Mouse (Mus musculus) midbrain, embryonic 14.5 days (tissue): ENCODE measurements around the gene Tha1. TPM values are rescaled to one million over a fixed set of nuclear protein-coding genes. Genes with fewer than 3 reads are reported as not detected.

Experiments
- ATAC-seq: fragments of 200-750 bp; cut with Nextera tagmentation; 2 replicates; pipeline ENCODE4 v1.8.0; 2017; ENCODE audit warnings: moderate number of reproducible peaks, moderate library complexity; ENCODE audit not compliant: low FRiP score, low TSS enrichment
- DNase-seq: peaks from one replicate; pipeline ENCODE4 v3.0.0-alpha.2; 2015
- H3K27ac ChIP-seq: fragments of 300-500 bp; sonication (generic); replicated peaks from 2 replicates; pipeline ENCODE4 v1.5.1; 2014; ENCODE audit warnings: mild to moderate bottlenecking, low read depth, low read length, moderate library complexity
- H3K27me3 ChIP-seq: fragments of 300-500 bp; sonication (generic); 2 replicates; pipeline ENCODE4 v1.6.1; 2014; ENCODE audit warnings: low read length, control low read depth, mixed read lengths; ENCODE audit not compliant: control insufficient read depth, insufficient read depth
- H3K36me3 ChIP-seq: fragments of 300-500 bp; sonication (generic); 2 replicates; pipeline ENCODE4 v1.6.1; 2014; ENCODE audit warnings: low read length, control low read depth; ENCODE audit not compliant: control insufficient read depth, insufficient read depth
- H3K4me1 ChIP-seq: fragments of 300-500 bp; sonication (generic); 2 replicates; pipeline ENCODE4 v1.6.1; 2014; ENCODE audit warnings: mild to moderate bottlenecking, antibody characterized with exemption, low read length, control low read depth; ENCODE audit not compliant: control insufficient read depth, insufficient read depth
- H3K4me2 ChIP-seq: fragments of 300-500 bp; sonication (generic); 2 replicates; pipeline ENCODE4 v1.6.1; 2014; ENCODE audit warnings: mild to moderate bottlenecking, low read length, moderate library complexity
- H3K4me3 ChIP-seq: fragments of 300-500 bp; sonication (generic); replicated peaks from 2 replicates; pipeline ENCODE4 v1.5.1; 2014; ENCODE audit warnings: low read depth, low read length
- H3K9ac ChIP-seq: fragments of 300-500 bp; sonication (generic); replicated peaks from 2 replicates; pipeline ENCODE4 v1.6.1; 2014; ENCODE audit warnings: mild to moderate bottlenecking, low read length, moderate library complexity
- H3K9me3 ChIP-seq: fragments of 300-500 bp; sonication (generic); 2 replicates; pipeline ENCODE4 v1.6.1; 2016; ENCODE audit warnings: low read length, control low read depth, mixed read lengths; ENCODE audit not compliant: control insufficient read depth
- WGBS: fragments of 180-500 bp; shearing (Covaris S2); extraction: QIAGEN DNeasy Blood & Tissue Kit; methylation state at CpG from one replicate; pipeline ENCODE4 v1.1.7; 2014; 5-methylcytosine and 5-hydroxymethylcytosine counted together
- polyA plus RNA-seq: library from polyadenylated mRNA; unstranded; fragments of >200 nt; fragmentation: Nextera tagmentation; extraction: Ambion mirVana; gene quantifications from 2 replicates; pipeline ENCODE4 v1.2.1, GENCODE M21; 2014

The Tha1 gene
- polyA plus RNA-seq, 1 experiment from 2014 or later = 2.3 TPM

DNA sequence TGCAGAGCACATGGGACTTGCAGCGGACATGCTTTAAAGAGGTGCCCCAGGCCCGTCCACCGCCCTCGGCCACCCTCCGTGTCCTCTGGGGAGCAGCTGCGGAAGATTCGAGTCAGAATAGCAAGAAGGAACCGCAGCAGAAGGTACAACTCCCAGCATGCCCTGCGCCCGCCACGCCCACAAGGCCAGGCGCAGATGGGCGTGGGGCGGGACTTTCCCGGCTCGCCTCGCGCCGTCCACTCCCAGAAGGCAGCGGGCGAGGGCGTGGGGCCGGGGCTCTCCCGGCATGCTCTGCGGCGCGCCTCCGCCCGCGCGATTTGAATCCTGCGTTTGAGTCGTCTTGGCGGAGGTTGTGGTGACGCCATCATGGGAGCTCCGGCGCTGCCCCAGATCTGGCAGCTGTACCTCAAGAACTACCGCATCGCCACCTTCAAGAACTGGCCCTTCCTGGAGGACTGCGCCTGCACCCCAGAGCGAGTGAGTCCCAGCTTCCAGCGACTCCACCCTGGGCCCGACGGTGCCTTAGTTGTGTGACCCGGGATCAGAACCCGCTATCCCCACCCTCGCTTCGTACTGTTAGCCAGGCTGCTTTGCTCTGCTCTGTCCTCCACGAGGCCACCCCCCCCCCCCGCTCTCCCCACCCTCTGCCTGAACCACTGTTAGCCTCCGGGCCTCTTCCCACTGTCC, 24.2 kb downstream of the Tha1 start, which contains the start of gene Birc5:
Gene Birc5 (plus strand): TSS at position 267 of the 687 bp plus-strand sequence.
- Histone ChIP-seq H3K4me1 (peaks cover 13% of the 10 kb centered on the region), H3K27me3 (no peaks in the 10 kb centered on the region), H3K9ac (peak within 1 kb of the TSS; percentile 82), H3K4me3 (peak within 1 kb of the TSS; percentile 62), H3K4me2 (peak within 1 kb of the TSS; percentile 89), H3K36me3 (no peaks in the 10 kb centered on the region), H3K9me3 (no peaks in the 10 kb centered on the region), H3K27ac (peak within 1 kb of the TSS; percentile 97)
- ATAC-seq (peak; percentile 95), DNase-seq (peak; percentile 99)
- WGBS = under 1% methylated on average over 51 of the region's 51 CpGs

DNA sequence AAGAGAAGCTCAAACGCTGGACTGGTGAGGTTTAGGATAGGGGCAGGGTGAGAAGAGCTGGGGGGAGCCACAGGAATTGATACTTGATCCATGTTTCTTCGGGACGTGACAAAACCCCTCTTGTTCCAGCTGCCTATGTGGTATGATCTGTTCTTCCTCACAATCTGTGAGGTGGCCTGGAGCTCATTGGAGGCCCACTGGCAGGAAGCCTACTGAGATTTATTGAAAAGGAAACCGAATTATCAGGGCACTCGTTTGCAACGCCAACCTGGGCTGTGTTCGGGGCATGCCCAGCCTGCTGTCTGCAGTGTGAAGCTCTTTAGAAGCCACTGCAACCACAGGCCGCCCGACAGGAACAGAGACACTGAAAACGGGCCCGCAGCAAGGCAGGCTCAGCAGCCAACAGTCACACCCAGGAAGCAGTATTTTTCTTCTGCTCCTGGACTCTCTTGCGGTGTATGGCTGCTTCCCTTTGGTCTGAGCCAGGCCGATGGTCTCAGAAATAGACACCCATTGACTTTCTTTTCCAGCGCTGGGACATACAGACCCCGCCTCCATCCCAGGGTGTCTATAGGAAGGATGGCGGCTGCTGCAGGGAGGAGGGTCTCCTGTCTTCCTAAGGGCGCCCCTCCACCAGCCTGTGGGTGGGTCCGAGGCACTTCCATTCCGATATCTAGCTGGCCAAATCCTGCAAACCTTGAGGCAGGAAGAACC, 24.9 kb downstream of the Tha1 start:
- H3K36me3 ChIP-seq = no peaks in the 10 kb centered on the region
- no peaks in the 10 kb centered on the region for H3K9me3 ChIP-seq
- peak overlapping the region; percentile 89 for H3K4me2 ChIP-seq
- DNase-seq (no peak), ATAC-seq (peak; percentile 85)
- peak overlapping the region; percentile 82 for H3K9ac ChIP-seq
- peak overlapping the region; percentile 97 for H3K27ac ChIP-seq
- peak overlapping the region; percentile 62 for H3K4me3 ChIP-seq
- WGBS = 12% methylated on average over 19 of the region's 19 CpGs
- H3K27me3 ChIP-seq = no peaks in the 10 kb centered on the region
- peaks cover 13% of the 10 kb centered on the region for H3K4me1 ChIP-seq

DNA sequence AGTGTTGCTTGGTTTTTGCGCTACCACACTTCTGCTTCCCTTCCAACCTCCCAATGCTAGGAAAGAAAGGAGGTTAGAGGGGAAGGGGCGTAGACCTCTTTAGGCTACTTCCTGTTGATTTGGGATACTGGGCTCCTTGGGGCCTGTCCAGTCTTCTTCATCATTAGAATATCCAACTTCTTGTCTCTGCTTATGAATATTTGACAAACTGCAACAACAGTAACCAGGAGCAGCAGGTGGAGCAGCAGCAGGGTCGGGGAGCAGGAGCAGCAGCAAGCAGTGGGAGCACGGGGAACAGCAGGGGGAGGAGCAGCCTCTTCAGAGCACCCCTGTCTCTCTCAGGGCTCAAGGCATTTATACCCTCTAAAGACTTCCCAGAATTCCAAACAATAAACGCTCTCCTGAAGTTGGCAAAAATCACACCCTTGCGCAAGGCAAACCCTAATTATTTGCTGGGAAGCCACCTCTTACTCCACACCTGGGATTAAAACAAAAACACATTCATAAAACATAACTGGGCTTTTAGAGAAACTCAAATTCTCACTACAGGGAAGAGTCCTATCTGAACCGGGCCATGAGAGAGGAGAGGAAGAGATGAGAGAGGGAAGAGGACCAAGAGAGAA, 25.6 kb downstream of the Tha1 start:
- ATAC-seq (no peak), DNase-seq (no peak)
- no peaks in the 10 kb centered on the region for H3K36me3 ChIP-seq
- H3K4me2 ChIP-seq = peak overlapping the region; percentile 89
- 84% methylated on average over 7 of the region's 7 CpGs for WGBS
- no peaks in the 10 kb centered on the region for H3K9me3 ChIP-seq
- H3K27me3 ChIP-seq = no peaks in the 10 kb centered on the region
- no peak overlapping the region for H3K4me3 ChIP-seq
- peak overlapping the region; percentile 97; the same call in 1 of the 2 replicates for H3K27ac ChIP-seq
- H3K9ac ChIP-seq = peak overlapping the region; percentile 82; the same call in 1 of the 2 replicates
- H3K4me1 ChIP-seq = peaks cover 13% of the 10 kb centered on the region

DNA sequence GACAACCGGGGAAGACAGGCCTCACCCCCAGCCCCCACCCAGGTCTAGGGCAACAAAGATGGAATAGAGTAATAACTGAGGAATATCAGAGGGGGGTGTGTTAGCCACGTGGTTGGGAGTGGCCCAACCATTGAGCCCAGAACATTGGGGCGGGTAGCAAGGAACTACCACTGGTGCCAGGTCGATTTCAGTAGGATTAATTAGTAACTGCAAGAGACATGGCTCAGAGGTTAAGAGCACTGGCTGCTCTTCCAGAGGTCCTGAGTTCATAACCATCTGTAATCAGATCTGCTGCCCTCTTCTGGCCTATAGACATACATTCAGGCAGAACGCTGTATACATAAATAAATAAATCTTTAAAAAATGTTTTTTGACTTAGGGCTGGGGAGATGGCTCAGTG, 26.6 kb downstream of the Tha1 start:
- H3K4me1 ChIP-seq = peaks cover 13% of the 10 kb centered on the region
- no peak for ATAC-seq
- no peak overlapping the region for H3K4me3 ChIP-seq

DNA sequence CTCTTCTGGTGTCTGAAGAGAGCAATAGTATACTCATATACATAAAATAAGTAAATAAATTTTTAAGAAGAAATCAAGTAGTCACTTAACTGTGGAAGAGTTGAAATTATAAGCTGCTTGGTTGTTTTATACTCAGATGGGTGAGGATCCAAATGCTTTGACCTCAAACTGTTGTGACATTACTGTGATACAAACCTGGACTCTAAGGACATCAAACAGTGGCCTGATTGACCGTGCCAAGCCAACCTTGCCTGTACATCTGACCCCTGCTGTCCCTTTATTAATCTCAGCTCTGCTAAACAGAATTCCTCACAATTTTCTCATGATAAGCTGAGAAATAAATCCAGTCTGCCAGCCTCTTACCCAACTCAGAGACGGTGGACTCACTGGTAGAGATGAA, 27.6 kb downstream of the Tha1 start:
- peaks cover 13% of the 10 kb centered on the region for H3K4me1 ChIP-seq
- H3K4me3 ChIP-seq = no peak overlapping the region
- 83% methylated on average over 2 of the region's 2 CpGs for WGBS
- H3K9me3 ChIP-seq = no peaks in the 10 kb centered on the region
- no peak overlapping the region for H3K27ac ChIP-seq
- DNase-seq = no peak
- no peak overlapping the region for H3K9ac ChIP-seq
- no peaks in the 10 kb centered on the region for H3K36me3 ChIP-seq
- no peaks in the 10 kb centered on the region for H3K27me3 ChIP-seq
- ATAC-seq = no peak
- H3K4me2 ChIP-seq = no peak overlapping the region

More for the DNA sequence above, 26.6 kb downstream of the Tha1 start:
- Histone ChIP-seq H3K9me3 (no peaks in the 10 kb centered on the region), H3K27ac (no peak overlapping the region), H3K36me3 (no peaks in the 10 kb centered on the region), H3K9ac (no peak overlapping the region), H3K27me3 (no peaks in the 10 kb centered on the region), H3K4me2 (no peak overlapping the region)
- peak; percentile 48 for DNase-seq
- 58% methylated on average over 5 of the region's 5 CpGs for WGBS

DNA sequence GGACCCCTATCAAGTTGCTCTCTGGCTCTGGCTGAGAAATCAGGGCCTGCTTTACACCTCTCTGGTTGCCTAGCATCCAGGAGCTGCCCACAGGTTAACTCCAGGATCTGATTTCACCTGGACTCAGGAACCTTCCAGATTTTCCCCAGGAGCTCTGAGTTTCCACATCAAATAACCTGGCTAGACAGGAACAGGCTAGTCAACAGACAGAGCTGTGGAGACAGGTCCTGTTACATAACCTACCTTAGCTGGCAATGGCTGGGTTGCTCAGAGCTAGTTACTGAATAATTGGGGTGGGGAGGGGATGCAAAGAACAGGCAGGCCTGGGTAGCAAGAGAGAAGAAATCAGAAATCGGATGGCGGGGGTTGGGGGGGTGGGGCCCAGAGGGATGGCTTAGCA, 28.3 kb downstream of the Tha1 start:
- Histone ChIP-seq H3K4me1 (peaks cover 13% of the 10 kb centered on the region), H3K9ac (no peak overlapping the region), H3K9me3 (no peaks in the 10 kb centered on the region), H3K36me3 (no peaks in the 10 kb centered on the region), H3K4me3 (no peak overlapping the region), H3K27ac (no peak overlapping the region), H3K4me2 (no peak overlapping the region), H3K27me3 (no peaks in the 10 kb centered on the region)
- DNase-seq (no peak), ATAC-seq (no peak)
- WGBS = 69% methylated on average over 2 of the region's 2 CpGs

DNA sequence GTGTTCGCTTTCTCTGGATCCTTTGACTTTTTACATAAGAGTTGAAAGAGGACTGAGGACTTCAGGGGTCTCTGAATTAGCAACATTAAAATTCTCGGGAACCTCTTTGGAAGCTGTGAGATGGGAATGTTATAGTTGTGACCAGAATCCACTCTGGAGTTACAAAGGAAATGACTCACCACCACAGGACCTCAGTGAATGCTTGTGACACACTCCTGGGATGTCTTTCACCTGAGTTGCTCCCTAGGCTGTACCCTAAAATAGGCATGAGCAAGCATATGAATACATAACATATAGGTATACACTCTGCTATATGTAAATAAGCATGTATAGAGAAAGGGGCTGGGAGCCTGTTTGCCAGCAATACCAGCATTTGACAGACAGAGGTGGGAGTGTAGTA, 29.8 kb downstream of the Tha1 start:
- WGBS = 90% methylated on average over 2 of the region's 2 CpGs
- Histone ChIP-seq H3K27me3 (no peaks in the 10 kb centered on the region), H3K9ac (no peak overlapping the region), H3K36me3 (no peaks in the 10 kb centered on the region), H3K4me3 (no peak overlapping the region), H3K4me1 (peaks cover 7% of the 10 kb centered on the region; the same call in 1 of the 2 replicates), H3K27ac (no peak overlapping the region), H3K9me3 (no peaks in the 10 kb centered on the region), H3K4me2 (no peak overlapping the region)
- no peak for DNase-seq
- ATAC-seq = no peak

DNA sequence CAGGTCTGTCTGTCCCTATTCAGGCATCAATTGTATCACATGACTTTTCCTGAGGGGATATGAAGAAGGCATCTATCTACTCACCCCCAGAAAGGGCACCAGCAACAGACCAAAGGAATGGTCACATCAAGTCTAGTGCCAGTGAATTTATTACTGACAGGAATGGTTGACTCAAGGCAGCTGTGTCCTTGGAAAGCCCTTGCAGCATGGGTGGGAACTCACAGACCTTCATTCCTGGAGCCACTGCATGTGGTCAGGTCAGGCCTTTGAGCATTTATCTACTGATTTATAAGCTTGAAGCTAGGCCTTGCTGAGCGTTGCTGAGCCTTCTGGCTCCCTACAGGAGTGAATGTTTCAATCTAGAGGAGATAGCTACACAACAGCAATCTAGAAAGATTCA, 32.4 kb downstream of the Tha1 start:
- DNase-seq (no peak), ATAC-seq (no peak)
- Histone ChIP-seq H3K27me3 (no peaks in the 10 kb centered on the region), H3K9ac (no peak overlapping the region), H3K4me1 (no peaks in the 10 kb centered on the region), H3K27ac (no peak overlapping the region), H3K4me2 (no peak overlapping the region), H3K9me3 (no peaks in the 10 kb centered on the region), H3K36me3 (no peaks in the 10 kb centered on the region), H3K4me3 (no peak overlapping the region)
- WGBS = 63% methylated on average over 1 of the region's 1 CpGs
